Mouse (Mus musculus) hindbrain, embryonic 11.5 days (tissue): ENCODE measurements around the gene Emid1. TPM values are rescaled to one million over a fixed set of nuclear protein-coding genes. Genes with fewer than 3 reads are reported as not detected.

Source experiments
- ATAC-seq: fragments of 200-750 bp; cut with Nextera tagmentation; 2 replicates; pipeline ENCODE4 v1.8.0; 2017; ENCODE audit warnings: mild to moderate bottlenecking, moderate TSS enrichment, moderate library complexity; ENCODE audit not compliant: low FRiP score
- DNase-seq: peaks from one replicate; pipeline ENCODE4 v3.0.0-alpha.2; 2015; ENCODE audit warnings: low spot score
- H3K27ac ChIP-seq: fragments of 300-500 bp; sonication (generic); 2 replicates; pipeline ENCODE4 v1.5.1; 2014; ENCODE audit warnings: mild to moderate bottlenecking, low read depth, low read length
- H3K27me3 ChIP-seq: fragments of 300-500 bp; sonication (generic); 2 replicates; pipeline ENCODE4 v1.6.1; 2014; ENCODE audit warnings: mild to moderate bottlenecking, low read length, moderate library complexity, mixed read lengths; ENCODE audit not compliant: control insufficient read depth, insufficient read depth
- H3K36me3 ChIP-seq: fragments of 300-500 bp; sonication (generic); 2 replicates; pipeline ENCODE4 v1.6.1; 2014; ENCODE audit warnings: mild to moderate bottlenecking, low read length, moderate library complexity, mixed read lengths; ENCODE audit not compliant: control insufficient read depth, insufficient read depth
- H3K4me1 ChIP-seq: fragments of 300-500 bp; sonication (generic); replicated peaks from 2 replicates; pipeline ENCODE4 v1.6.1; 2014; ENCODE audit warnings: low read length, mixed read lengths; ENCODE audit not compliant: control insufficient read depth, insufficient read depth
- H3K4me2 ChIP-seq: fragments of 300-500 bp; sonication (generic); replicated peaks from 2 replicates; pipeline ENCODE4 v1.6.1; 2014; ENCODE audit warnings: mild to moderate bottlenecking, low read depth, low read length
- H3K4me3 ChIP-seq: fragments of 300-500 bp; sonication (generic); 2 replicates; pipeline ENCODE4 v1.5.1; 2014; ENCODE audit warnings: low read depth, low read length
- H3K9ac ChIP-seq: fragments of 300-500 bp; sonication (generic); 2 replicates; pipeline ENCODE4 v1.6.1; 2014; ENCODE audit warnings: low read depth, low read length
- H3K9me3 ChIP-seq: fragments of 300-500 bp; sonication (generic); 2 replicates; pipeline ENCODE4 v1.6.1; 2016; ENCODE audit warnings: low read length; ENCODE audit not compliant: control insufficient read depth
- WGBS: fragments of 180-500 bp; shearing (Covaris S2); extraction: QIAGEN DNeasy Blood & Tissue Kit; methylation state at CpG from one replicate; pipeline ENCODE4 v1.1.7; 2014; 5-methylcytosine and 5-hydroxymethylcytosine counted together
- polyA plus RNA-seq: library from polyadenylated mRNA; unstranded; fragments of >200 nt; fragmentation: Nextera tagmentation; extraction: Ambion mirVana; gene quantifications from 2 replicates; pipeline ENCODE4 v1.2.1, GENCODE M21; 2014

Emid1 gene
- polyA plus RNA-seq, 1 experiment from 2014 or later, result 19.2 TPM

DNA sequence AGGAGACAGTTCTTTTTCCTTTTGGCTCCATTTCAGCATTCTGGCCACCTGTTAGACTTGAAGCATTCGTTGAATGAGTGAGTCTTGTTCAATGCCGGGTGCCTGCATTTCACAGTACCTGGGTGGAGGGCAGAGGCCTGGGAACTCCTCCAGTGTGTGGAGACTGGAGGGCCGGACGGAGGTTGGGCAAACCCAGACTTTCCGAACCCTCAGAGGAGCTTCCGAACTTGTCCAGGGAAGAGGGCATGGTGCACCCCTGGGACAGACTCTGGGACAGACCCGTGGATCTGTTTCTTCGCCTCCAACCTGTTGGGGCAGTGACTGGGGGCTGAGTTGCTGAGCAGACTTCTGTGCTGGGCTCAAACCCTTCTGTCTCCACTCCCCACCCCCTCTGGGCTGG lies 95.0 kb downstream of the Emid1 start:
- ATAC-seq (no peak), DNase-seq (no peak)
- H3K9ac ChIP-seq, result no peak overlapping the region
- no peak overlapping the region for H3K4me3 ChIP-seq
- no peak overlapping the region for H3K27ac ChIP-seq
- no peak overlapping the region for H3K4me2 ChIP-seq
- H3K36me3 ChIP-seq, result no peaks in the 10 kb centered on the region
- H3K9me3 ChIP-seq, result no peaks in the 10 kb centered on the region
- peaks cover 19% of the 10 kb centered on the region for H3K4me1 ChIP-seq
- 50% methylated on average over 8 of the region's 8 CpGs for WGBS
- peaks cover 64% of the 10 kb centered on the region for H3K27me3 ChIP-seq

Other genes with a start within 250 kb of the Emid1 start
- gene Nefh, start 204.2 kb downstream of the Emid1 start, polyA plus RNA-seq, result 0.82 and 1.2 TPM in 2 replicates
- 60.7 and 61.3 TPM in 2 replicates for gene Ap1b1, start 165.4 kb downstream of the Emid1 start, polyA plus RNA-seq
- 0.40 and 0.46 TPM in 2 replicates for gene Rasl10a, start 94.1 kb downstream of the Emid1 start, polyA plus RNA-seq
- 23.0 and 24.8 TPM in 2 replicates for gene Gas2l1, start 86.9 kb downstream of the Emid1 start, polyA plus RNA-seq
- 17.3 and 18.2 TPM in 2 replicates for gene Rhbdd3, start 53.3 kb downstream of the Emid1 start, polyA plus RNA-seq
- 430 and 463 TPM in 2 replicates for gene Ewsr1, start 53.0 kb downstream of the Emid1 start, polyA plus RNA-seq
- 6.6 and 6.7 TPM in 2 replicates for gene Kremen1, start 109.3 kb upstream of the Emid1 start, polyA plus RNA-seq